Mouse (Mus musculus) midbrain, embryonic 13.5 days (tissue): Measurements from ENCODE around the gene Fancc. TPM values are rescaled to one million over a fixed set of nuclear protein-coding genes. Genes with fewer than 3 reads are reported as not detected.

Experiments used
- ATAC-seq: fragments of 200-750 bp; cut with Nextera tagmentation; 2 replicates; pipeline ENCODE4 v1.8.0; 2017; ENCODE audit warnings: mild to moderate bottlenecking, moderate TSS enrichment, moderate library complexity
- H3K27ac ChIP-seq: fragments of 300-500 bp; sonication (generic); 2 replicates; pipeline ENCODE4 v1.5.1; 2015; ENCODE audit warnings: inconsistent platforms, mild to moderate bottlenecking, moderate library complexity
- H3K27me3 ChIP-seq: fragments of 300-500 bp; sonication (generic); 2 replicates; pipeline ENCODE4 v1.6.1; 2015; ENCODE audit warnings: mild to moderate bottlenecking, inconsistent platforms
- H3K36me3 ChIP-seq: fragments of 300-500 bp; sonication (generic); 2 replicates; pipeline ENCODE4 v1.6.1; 2015; ENCODE audit warnings: mild to moderate bottlenecking, inconsistent platforms
- H3K4me1 ChIP-seq: fragments of 300-500 bp; sonication (generic); replicated peaks from 2 replicates; pipeline ENCODE4 v1.6.1; 2015; ENCODE audit warnings: inconsistent platforms
- H3K4me2 ChIP-seq: fragments of 300-500 bp; sonication (generic); replicated peaks from 2 replicates; pipeline ENCODE4 v1.6.1; 2015; ENCODE audit warnings: moderate library complexity, mild to moderate bottlenecking, inconsistent platforms
- H3K4me3 ChIP-seq: fragments of 300-500 bp; sonication (generic); replicated peaks from 2 replicates; pipeline ENCODE4 v1.5.1; 2015; ENCODE audit warnings: mild to moderate bottlenecking, inconsistent platforms
- H3K9ac ChIP-seq: fragments of 300-500 bp; sonication (generic); replicated peaks from 2 replicates; pipeline ENCODE4 v1.6.1; 2015; ENCODE audit warnings: mild to moderate bottlenecking, inconsistent platforms
- H3K9me3 ChIP-seq: fragments of 300-500 bp; sonication (generic); 2 replicates; pipeline ENCODE4 v1.6.1; 2016; ENCODE audit warnings: mild to moderate bottlenecking, inconsistent platforms
- WGBS: fragments of 180-500 bp; shearing (Covaris S2); methylation state at CpG from one replicate; pipeline ENCODE4 v1.1.7; 2015; 5-methylcytosine and 5-hydroxymethylcytosine counted together
- polyA plus RNA-seq: library from polyadenylated mRNA; unstranded; fragments of >200 nt; fragmentation: Nextera tagmentation; extraction: Ambion mirVana; gene quantifications from 2 replicates; pipeline ENCODE4 v1.2.1, GENCODE M21; 2015

The Fancc gene
- polyA plus RNA-seq, 1 experiment from 2014 or later = 19.7 TPM

- WGBS = 39% methylated on average over 26 of the region's 26 CpGs
- H3K9ac ChIP-seq = no peak overlapping the region
- peak overlapping the region; percentile 36 for H3K27ac ChIP-seq
- H3K4me3 ChIP-seq = no peak overlapping the region
- H3K36me3 ChIP-seq = peaks cover 82% of the 10 kb centered on the region
- 0 out of 2 replicates have a peak, but pooled peaks cover 4% of the 10 kb centered on the region for H3K27me3 ChIP-seq
- peaks cover 42% of the 10 kb centered on the region for H3K4me1 ChIP-seq
- ATAC-seq = no peak
- H3K4me2 ChIP-seq = no peak overlapping the region
- no peaks in the 10 kb centered on the region for H3K9me3 ChIP-seq
These were observed 16.5 kb upstream of the Fancc start for GRCm38 (mm10) chr13:63513374-63514098.

GRCm38 (mm10) chr13:63512411-63512810 lies 15.3 kb upstream of the Fancc start:
- WGBS = 41% methylated on average over 5 of the region's 6 CpGs
- H3K4me1 ChIP-seq = peaks cover 42% of the 10 kb centered on the region
- peaks cover 81% of the 10 kb centered on the region for H3K36me3 ChIP-seq
- no peak overlapping the region for H3K27ac ChIP-seq
- H3K4me3 ChIP-seq = no peak overlapping the region
- 0 out of 2 replicates have a peak, but pooled peaks cover 4% of the 10 kb centered on the region for H3K27me3 ChIP-seq
- H3K9ac ChIP-seq = no peak overlapping the region
- no peaks in the 10 kb centered on the region for H3K9me3 ChIP-seq
- H3K4me2 ChIP-seq = no peak overlapping the region
- no peak for ATAC-seq

- peaks cover 50% of the 10 kb centered on the region for H3K36me3 ChIP-seq
- no peak overlapping the region for H3K4me2 ChIP-seq
- H3K9me3 ChIP-seq = no peaks in the 10 kb centered on the region
- H3K4me3 ChIP-seq = no peak overlapping the region
- ATAC-seq = no peak
- peaks cover 10% of the 10 kb centered on the region for H3K4me1 ChIP-seq
- 89% methylated on average over 5 of the region's 5 CpGs for WGBS
- H3K27ac ChIP-seq = no peak overlapping the region
- 0 out of 2 replicates have a peak, but pooled peaks cover 4% of the 10 kb centered on the region for H3K27me3 ChIP-seq
- H3K9ac ChIP-seq = no peak overlapping the region
These were observed 10.7 kb upstream of the Fancc start for GRCm38 (mm10) chr13:63507821-63508220.

GRCm38 (mm10) chr13:63507001-63507556 lies 10.0 kb upstream of the Fancc start:
- Histone ChIP-seq H3K9ac (no peak overlapping the region), H3K4me1 (peaks cover 2% of the 10 kb centered on the region; the same call in 1 of the 2 replicates), H3K27me3 (0 out of 2 replicates have a peak, but pooled peaks cover 4% of the 10 kb centered on the region), H3K9me3 (0 out of 2 replicates have a peak, but pooled peaks cover 4% of the 10 kb centered on the region), H3K36me3 (peaks cover 43% of the 10 kb centered on the region), H3K27ac (no peak overlapping the region), H3K4me3 (no peak overlapping the region), H3K4me2 (no peak overlapping the region)
- WGBS = 90% methylated on average over 6 of the region's 6 CpGs
- ATAC-seq = no peak

GRCm38 (mm10) chr13:63506364-63506763 lies 9.3 kb upstream of the Fancc start:
- H3K27me3 ChIP-seq = no peaks in the 10 kb centered on the region
- H3K36me3 ChIP-seq = peaks cover 36% of the 10 kb centered on the region
- H3K4me3 ChIP-seq = no peak overlapping the region
- no peaks in the 10 kb centered on the region for H3K4me1 ChIP-seq
- H3K27ac ChIP-seq = no peak overlapping the region
- 0 out of 2 replicates have a peak, but pooled peaks cover 4% of the 10 kb centered on the region for H3K9me3 ChIP-seq
- no peak overlapping the region for H3K9ac ChIP-seq
- ATAC-seq = no peak
- WGBS = 71% methylated on average over 1 of the region's 1 CpGs
- no peak overlapping the region for H3K4me2 ChIP-seq

GRCm38 (mm10) chr13:63502391-63502790 lies 5.3 kb upstream of the Fancc start:
- Histone ChIP-seq H3K9ac (no peak overlapping the region), H3K36me3 (peaks cover under 1% of the 10 kb centered on the region), H3K4me1 (no peaks in the 10 kb centered on the region), H3K4me3 (no peak overlapping the region), H3K9me3 (0 out of 2 replicates have a peak, but pooled peaks cover 4% of the 10 kb centered on the region), H3K27ac (no peak overlapping the region), H3K27me3 (no peaks in the 10 kb centered on the region), H3K4me2 (no peak overlapping the region)
- WGBS = 95% methylated on average over 2 of the region's 2 CpGs
- no peak for ATAC-seq

- no peak overlapping the region for H3K4me2 ChIP-seq
- H3K27me3 ChIP-seq = no peaks in the 10 kb centered on the region
- WGBS = 88% methylated on average over 2 of the region's 2 CpGs
- peaks cover 12% of the 10 kb centered on the region for H3K4me1 ChIP-seq
- H3K9ac ChIP-seq = no peak overlapping the region
- H3K4me3 ChIP-seq = no peak overlapping the region
- ATAC-seq = no peak
- no peak overlapping the region for H3K27ac ChIP-seq
- no peaks in the 10 kb centered on the region for H3K36me3 ChIP-seq
- H3K9me3 ChIP-seq = 0 out of 2 replicates have a peak, but pooled peaks cover 4% of the 10 kb centered on the region
These were observed 2.4 kb upstream of the Fancc start for GRCm38 (mm10) chr13:63499489-63499888.

- no peak for ATAC-seq
- H3K4me3 ChIP-seq = no peak overlapping the region
- H3K27me3 ChIP-seq = no peaks in the 10 kb centered on the region
- WGBS = 33% methylated on average over 7 of the region's 7 CpGs
- no peak overlapping the region for H3K9ac ChIP-seq
- 0 out of 2 replicates have a peak overlapping the region, but pooled peaks have one; percentile 42 for H3K27ac ChIP-seq
- no peaks in the 10 kb centered on the region for H3K36me3 ChIP-seq
- no peaks in the 10 kb centered on the region for H3K9me3 ChIP-seq
- H3K4me2 ChIP-seq = 0 out of 2 replicates have a peak overlapping the region, but pooled peaks have one; percentile 43
- peaks cover 19% of the 10 kb centered on the region for H3K4me1 ChIP-seq
These were observed 9.4 kb downstream of the Fancc start for GRCm38 (mm10) chr13:63487707-63488042.

GRCm38 (mm10) chr13:63486791-63487706 lies 10.0 kb downstream of the Fancc start:
- Histone ChIP-seq H3K27me3 (no peaks in the 10 kb centered on the region), H3K27ac (peak overlapping the region; percentile 42), H3K9me3 (no peaks in the 10 kb centered on the region), H3K4me3 (no peak overlapping the region; the same call in 1 of the 2 replicates), H3K4me1 (peaks cover 19% of the 10 kb centered on the region), H3K36me3 (no peaks in the 10 kb centered on the region), H3K9ac (peak overlapping the region; percentile 19; the same call in 1 of the 2 replicates), H3K4me2 (peak overlapping the region; percentile 43)
- ATAC-seq = peak; percentile 84
- 6% methylated on average over 18 of the region's 18 CpGs for WGBS

- WGBS = 78% methylated on average over 8 of the region's 8 CpGs
- H3K27me3 ChIP-seq = no peaks in the 10 kb centered on the region
- H3K4me3 ChIP-seq = no peak overlapping the region
- H3K27ac ChIP-seq = no peak overlapping the region
- H3K9me3 ChIP-seq = no peaks in the 10 kb centered on the region
- no peak overlapping the region for H3K9ac ChIP-seq
- H3K4me2 ChIP-seq = no peak overlapping the region
- H3K36me3 ChIP-seq = no peaks in the 10 kb centered on the region
- ATAC-seq = no peak
- no peaks in the 10 kb centered on the region for H3K4me1 ChIP-seq
These were observed 21.7 kb downstream of the Fancc start for GRCm38 (mm10) chr13:63475356-63475755.

GRCm38 (mm10) chr13:63452898-63453297 lies 44.2 kb downstream of the Fancc start:
- WGBS = 83% methylated on average over 5 of the region's 5 CpGs
- ATAC-seq = no peak

More at GRCm38 (mm10) chr13:63452898-63453297, 44.2 kb downstream of the Fancc start:
- Histone ChIP-seq H3K27me3 (no peaks in the 10 kb centered on the region), H3K4me2 (no peak overlapping the region), H3K9ac (no peak overlapping the region), H3K27ac (no peak overlapping the region), H3K4me1 (no peaks in the 10 kb centered on the region), H3K4me3 (no peak overlapping the region), H3K36me3 (no peaks in the 10 kb centered on the region), H3K9me3 (no peaks in the 10 kb centered on the region)
